Mouse (Mus musculus): ENCODE measurements at regions not wholly inside any gene's neighbourhood (a gene's known extent, or its start where the extent isn't known, plus 50 kb on each side); places are given as distances from the start of the nearest gene placed in this dataset.

GRCm38 (mm10) chrX:99586282-99586681, 115.2 kb upstream of the Pja1 start:
- H3K4me3 ChIP-seq = no peak overlapping the region
- ATAC-seq (replicated peaks) = no peak
- no peak overlapping the region for H3K27ac ChIP-seq
- H3K9me3 ChIP-seq = no peaks in the 10 kb centered on the region
- no peaks in the 10 kb centered on the region for H3K36me3 ChIP-seq (replicated peaks)
- WGBS = 68% methylated on average over 11 of the region's 11 CpGs
- peaks cover 18% of the 10 kb centered on the region; the same call in 1 of the 2 replicates for H3K27me3 ChIP-seq (replicated peaks)
- no peak overlapping the region for H3K4me2 ChIP-seq
- H3K4me1 ChIP-seq = peaks cover 3% of the 10 kb centered on the region; the same call in 1 of the 2 replicates
- H3K9ac ChIP-seq = no peak overlapping the region

- Histone ChIP-seq H3K4me3 (no peak overlapping the region), H3K4me1 (peaks cover 3% of the 10 kb centered on the region; the same call in 1 of the 2 replicates), H3K27me3 (replicated peaks) (peaks cover 18% of the 10 kb centered on the region; the same call in 1 of the 2 replicates), H3K4me2 (no peak overlapping the region), H3K9me3 (no peaks in the 10 kb centered on the region), H3K9ac (no peak overlapping the region), H3K27ac (no peak overlapping the region), H3K36me3 (replicated peaks) (no peaks in the 10 kb centered on the region)
- 18% methylated on average over 3 of the region's 3 CpGs for WGBS
- no peak; the same call in 1 of the 2 replicates for ATAC-seq (replicated peaks)
Measured at GRCm38 (mm10) chrX:99585703-99586102, 114.6 kb upstream of the Pja1 start.

DNA sequence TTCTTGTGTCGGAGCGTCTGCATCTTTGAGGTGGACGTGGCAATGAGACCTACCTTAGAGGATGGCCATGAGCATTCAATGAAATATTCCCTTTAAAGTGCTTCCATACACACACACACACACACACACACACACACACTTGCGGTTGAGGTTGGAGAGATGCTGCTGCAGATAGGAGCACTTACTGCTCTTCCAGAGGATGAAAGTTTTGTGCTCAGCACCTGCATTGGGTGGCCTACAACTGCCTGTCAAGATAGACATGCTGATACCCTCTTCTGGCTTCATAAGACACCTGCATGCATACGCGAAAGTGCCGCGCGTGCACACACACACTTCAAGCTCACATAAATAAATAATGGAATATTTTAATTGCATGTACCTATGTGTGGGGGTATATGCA, 111.5 kb upstream of the Pja1 start:
- H3K9ac ChIP-seq = no peak overlapping the region
- 95% methylated on average over 9 of the region's 9 CpGs for WGBS
- H3K27ac ChIP-seq = no peak overlapping the region
- no peak for ATAC-seq (replicated peaks)
- no peaks in the 10 kb centered on the region for H3K36me3 ChIP-seq (replicated peaks)
- peaks cover 26% of the 10 kb centered on the region for H3K27me3 ChIP-seq (replicated peaks)
- H3K9me3 ChIP-seq = no peaks in the 10 kb centered on the region
- H3K4me2 ChIP-seq = no peak overlapping the region
- H3K4me3 ChIP-seq = no peak overlapping the region
- peaks cover 3% of the 10 kb centered on the region; the same call in 1 of the 2 replicates for H3K4me1 ChIP-seq

DNA sequence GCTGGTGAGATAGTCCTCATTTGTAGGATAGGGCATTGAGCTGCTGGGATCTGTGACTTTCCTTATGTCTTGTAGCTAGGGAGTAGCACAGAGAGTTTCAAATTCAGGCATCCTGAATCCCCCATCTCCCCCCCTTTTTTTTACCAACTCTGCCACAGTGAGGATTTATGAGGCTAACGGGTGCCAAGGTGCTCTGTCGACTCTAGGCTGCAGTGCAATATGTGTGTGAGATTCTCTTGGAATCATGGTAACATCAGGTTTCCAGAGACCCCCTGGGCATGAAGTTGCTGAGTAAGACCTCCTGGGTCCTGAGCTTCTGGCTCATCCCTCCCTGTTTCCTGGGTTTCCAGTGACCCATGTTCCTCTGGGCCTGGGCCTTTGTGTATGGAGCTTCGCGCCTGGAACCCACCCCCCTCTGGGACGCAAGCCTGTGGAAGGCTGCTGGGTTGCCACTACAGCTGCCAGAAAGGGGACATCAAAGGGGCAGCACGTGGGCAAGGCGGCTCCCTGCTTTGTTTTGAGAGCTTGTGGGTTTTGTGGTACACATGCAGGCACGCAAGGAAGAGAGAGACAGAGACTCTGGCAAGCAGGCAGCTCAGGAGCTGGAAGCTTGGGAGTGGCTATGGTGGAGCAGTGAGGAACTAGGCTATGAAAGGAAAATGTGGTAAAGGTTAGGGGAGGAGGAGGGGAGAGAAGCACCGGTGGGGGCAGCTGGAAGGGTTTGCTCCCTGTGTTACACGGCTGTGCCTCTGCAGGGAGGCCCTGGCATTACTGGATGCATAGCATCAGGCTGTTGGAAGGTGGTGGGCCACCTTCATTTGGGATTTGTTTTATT, 110.8 kb upstream of the Pja1 start:
- peaks cover 3% of the 10 kb centered on the region; the same call in 1 of the 2 replicates for H3K4me1 ChIP-seq
- no peaks in the 10 kb centered on the region for H3K36me3 ChIP-seq (replicated peaks)
- H3K27me3 ChIP-seq (replicated peaks) = peaks cover 26% of the 10 kb centered on the region
- no peak overlapping the region for H3K9ac ChIP-seq
- no peaks in the 10 kb centered on the region for H3K9me3 ChIP-seq
- no peak overlapping the region for H3K4me3 ChIP-seq
- 44% methylated on average over 10 of the region's 10 CpGs for WGBS
- H3K27ac ChIP-seq = no peak overlapping the region
- ATAC-seq (replicated peaks) = peak; percentile 27; the same call in 1 of the 2 replicates
- no peak overlapping the region for H3K4me2 ChIP-seq

- Histone ChIP-seq H3K9ac (no peak overlapping the region), H3K27me3 (replicated peaks) (peaks cover 26% of the 10 kb centered on the region), H3K4me2 (no peak overlapping the region), H3K27ac (no peak overlapping the region), H3K4me3 (no peak overlapping the region), H3K36me3 (replicated peaks) (no peaks in the 10 kb centered on the region), H3K9me3 (no peaks in the 10 kb centered on the region), H3K4me1 (peaks cover 3% of the 10 kb centered on the region; the same call in 1 of the 2 replicates)
- no peak for ATAC-seq (replicated peaks)
- WGBS = 61% methylated on average over 4 of the region's 4 CpGs
Measured at GRCm38 (mm10) chrX:99579206-99579605, 108.1 kb upstream of the Pja1 start.

DNA sequence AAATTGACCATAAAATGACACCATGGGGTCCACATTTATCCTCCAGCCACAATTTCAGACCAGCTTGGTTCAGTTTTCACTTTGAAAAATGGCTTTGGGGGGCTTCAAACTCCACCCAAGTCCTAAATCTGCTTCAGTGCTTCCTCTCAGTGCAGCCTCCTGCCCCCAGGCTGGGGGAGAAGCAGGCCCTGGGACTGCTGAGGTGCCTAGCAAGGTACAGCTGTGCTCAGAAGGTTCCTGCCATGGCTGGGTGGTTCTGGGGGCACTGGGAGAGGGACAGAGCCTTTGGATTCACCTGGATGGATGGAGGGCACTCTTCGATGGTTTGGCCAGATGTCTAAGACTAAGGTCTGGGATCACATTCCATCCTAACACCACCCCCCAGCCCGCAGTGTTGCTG, 107.7 kb upstream of the Pja1 start:
- H3K9ac ChIP-seq = no peak overlapping the region
- H3K4me2 ChIP-seq = no peak overlapping the region
- H3K27ac ChIP-seq = no peak overlapping the region
- 86% methylated on average over 2 of the region's 2 CpGs for WGBS
- no peak for ATAC-seq (replicated peaks)
- H3K36me3 ChIP-seq (replicated peaks) = no peaks in the 10 kb centered on the region
- no peaks in the 10 kb centered on the region for H3K9me3 ChIP-seq
- peaks cover 25% of the 10 kb centered on the region for H3K27me3 ChIP-seq (replicated peaks)
- no peak overlapping the region for H3K4me3 ChIP-seq
- peaks cover 3% of the 10 kb centered on the region; the same call in 1 of the 2 replicates for H3K4me1 ChIP-seq

GRCm38 (mm10) chrX:99575105-99575504, 104.0 kb upstream of the Pja1 start:
- H3K9me3 ChIP-seq = no peaks in the 10 kb centered on the region
- ATAC-seq (replicated peaks) = peak; percentile 65
- H3K9ac ChIP-seq = no peak overlapping the region
- WGBS = 44% methylated on average over 5 of the region's 5 CpGs
- no peak overlapping the region for H3K4me2 ChIP-seq
- peaks cover 50% of the 10 kb centered on the region for H3K27me3 ChIP-seq (replicated peaks)
- no peak overlapping the region for H3K27ac ChIP-seq
- no peak overlapping the region for H3K4me3 ChIP-seq
- no peaks in the 10 kb centered on the region for H3K36me3 ChIP-seq (replicated peaks)
- H3K4me1 ChIP-seq = no peaks in the 10 kb centered on the region; the same call in 1 of the 2 replicates

GRCm38 (mm10) chrX:99574441-99575103, 103.5 kb upstream of the Pja1 start:
- no peaks in the 10 kb centered on the region for H3K9me3 ChIP-seq
- H3K9ac ChIP-seq = no peak overlapping the region; the same call in 1 of the 2 replicates
- H3K4me3 ChIP-seq = peak overlapping the region; percentile 13; the same call in 1 of the 2 replicates
- peak; percentile 72 for ATAC-seq (replicated peaks)
- peaks cover 54% of the 10 kb centered on the region for H3K27me3 ChIP-seq (replicated peaks)
- H3K4me2 ChIP-seq = peak overlapping the region; percentile 47
- no peak overlapping the region for H3K27ac ChIP-seq
- no peaks in the 10 kb centered on the region for H3K36me3 ChIP-seq (replicated peaks)
- H3K4me1 ChIP-seq = no peaks in the 10 kb centered on the region; the same call in 1 of the 2 replicates
- 41% methylated on average over 18 of the region's 18 CpGs for WGBS

DNA sequence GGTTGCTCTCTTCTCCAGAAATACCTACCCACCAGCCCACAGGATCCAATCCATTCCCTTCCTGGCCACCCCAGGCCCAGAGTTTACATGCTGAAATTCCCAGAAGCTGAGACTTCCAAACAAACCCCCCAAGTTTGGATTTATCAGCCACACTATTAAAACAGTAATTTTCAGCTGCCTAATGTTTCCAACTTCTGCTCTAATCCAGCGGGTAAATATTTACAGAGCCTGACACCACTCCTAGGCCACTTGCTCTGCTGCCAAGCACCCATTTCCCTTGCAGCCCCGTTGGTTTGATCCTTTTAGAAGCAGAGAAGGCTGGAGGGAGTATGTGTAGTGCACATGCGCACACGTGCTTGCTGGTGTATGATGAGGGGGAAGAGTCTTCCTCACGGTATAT, 99.1 kb upstream of the Pja1 start:
- no peak for ATAC-seq (replicated peaks)
- H3K27ac ChIP-seq = no peak overlapping the region
- no peak overlapping the region for H3K4me3 ChIP-seq
- WGBS = 77% methylated on average over 5 of the region's 5 CpGs
- H3K4me2 ChIP-seq = no peak overlapping the region
- H3K4me1 ChIP-seq = peaks cover 7% of the 10 kb centered on the region; the same call in 1 of the 2 replicates
- H3K27me3 ChIP-seq (replicated peaks) = peaks cover 48% of the 10 kb centered on the region
- H3K9me3 ChIP-seq = no peaks in the 10 kb centered on the region
- no peak overlapping the region for H3K9ac ChIP-seq
- H3K36me3 ChIP-seq (replicated peaks) = no peaks in the 10 kb centered on the region

- no peak overlapping the region for H3K27ac ChIP-seq
- 24% methylated on average over 10 of the region's 10 CpGs for WGBS
Measured at GRCm38 (mm10) chrX:99568244-99568643, 97.2 kb upstream of the Pja1 start.

GRCm38 (mm10) chrX:99567367-99568164, 96.5 kb upstream of the Pja1 start:
- Histone ChIP-seq H3K4me2 (peak overlapping the region; percentile 40), H3K4me3 (peak overlapping the region; percentile 13; the same call in 1 of the 2 replicates), H3K9me3 (no peaks in the 10 kb centered on the region), H3K4me1 (peaks cover 7% of the 10 kb centered on the region; the same call in 1 of the 2 replicates), H3K27me3 (replicated peaks) (peaks cover 49% of the 10 kb centered on the region), H3K9ac (no peak overlapping the region), H3K27ac (0 out of 2 replicates have a peak overlapping the region, but pooled peaks have one; percentile 25), H3K36me3 (replicated peaks) (no peaks in the 10 kb centered on the region)
- ATAC-seq (replicated peaks) = peak; percentile 84
- WGBS = 24% methylated on average over 23 of the region's 28 CpGs

More at GRCm38 (mm10) chrX:99568244-99568643, 97.2 kb upstream of the Pja1 start:
- ATAC-seq (replicated peaks) = peak; percentile 67
- H3K4me2 ChIP-seq = peak overlapping the region; percentile 40; the same call in 1 of the 2 replicates
- H3K4me3 ChIP-seq = no peak overlapping the region
- no peaks in the 10 kb centered on the region for H3K9me3 ChIP-seq
- H3K27me3 ChIP-seq (replicated peaks) = peaks cover 49% of the 10 kb centered on the region
- H3K4me1 ChIP-seq = peaks cover 7% of the 10 kb centered on the region; the same call in 1 of the 2 replicates
- H3K36me3 ChIP-seq (replicated peaks) = no peaks in the 10 kb centered on the region
- H3K9ac ChIP-seq = no peak overlapping the region
